Mouse (Mus musculus) thymus, adult 18-20 months (tissue): ENCODE measurements around the gene Mlxip.
A peak's percentile ranks its signal among the peaks of the same experiment; 100 is the strongest.

ENCODE experiments used
- DNase-seq, 2 experiments: peaks; one replicate each; pipeline ENCODE4 v3.0.0; 2022; ENCODE audit warnings: mixed read lengths in 2 of 2

The Mlxip gene

GRCm38 (mm10) chr5:123436071-123436779, 41.6 kb downstream of the Mlxip start:
- no peak for DNase-seq

DNA sequence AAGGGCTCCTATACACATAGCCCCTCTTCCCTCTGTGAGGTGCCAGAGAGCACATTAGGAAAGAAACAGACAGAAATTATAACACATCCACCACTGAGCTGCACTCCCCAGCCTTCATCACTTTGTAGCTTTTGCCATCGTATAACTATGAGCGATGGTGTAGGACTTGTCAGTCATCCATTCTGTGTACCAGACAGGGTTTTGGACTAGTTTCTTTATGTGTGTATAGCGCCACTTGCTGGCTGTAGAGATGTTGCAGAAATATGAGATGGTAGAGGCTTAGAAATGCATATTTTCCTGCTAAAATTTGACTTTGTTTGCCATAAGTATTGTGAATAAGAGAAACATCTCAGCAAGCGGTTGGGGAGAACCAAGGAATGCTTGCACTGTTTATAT, 42.2 kb downstream of the Mlxip start:
- DNase-seq: peak in 1 of 2 experiments; percentile 30

DNA sequence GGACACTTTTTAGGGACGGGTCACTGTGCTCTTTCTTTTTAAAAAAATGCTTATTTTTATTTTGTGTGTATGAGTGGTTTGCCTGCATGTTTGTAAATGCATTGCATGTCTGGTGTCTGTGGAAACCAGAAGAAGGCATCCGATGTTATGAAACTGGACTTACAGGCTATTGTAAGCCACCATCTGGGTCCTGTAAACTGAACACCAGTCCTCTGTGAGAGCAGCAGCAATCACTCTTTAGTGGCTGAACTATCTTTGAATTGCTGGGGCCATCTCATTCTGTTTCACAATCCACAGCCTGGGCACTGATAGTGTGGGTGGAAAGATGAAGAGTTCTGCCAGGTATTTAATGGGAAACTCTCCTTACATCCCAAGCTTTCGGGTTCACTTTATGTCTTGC, 43.8 kb downstream of the Mlxip start:
- no peak for DNase-seq

- DNase-seq: no peak
These were observed 44.7 kb downstream of the Mlxip start for GRCm38 (mm10) chr5:123439312-123439711.

DNA sequence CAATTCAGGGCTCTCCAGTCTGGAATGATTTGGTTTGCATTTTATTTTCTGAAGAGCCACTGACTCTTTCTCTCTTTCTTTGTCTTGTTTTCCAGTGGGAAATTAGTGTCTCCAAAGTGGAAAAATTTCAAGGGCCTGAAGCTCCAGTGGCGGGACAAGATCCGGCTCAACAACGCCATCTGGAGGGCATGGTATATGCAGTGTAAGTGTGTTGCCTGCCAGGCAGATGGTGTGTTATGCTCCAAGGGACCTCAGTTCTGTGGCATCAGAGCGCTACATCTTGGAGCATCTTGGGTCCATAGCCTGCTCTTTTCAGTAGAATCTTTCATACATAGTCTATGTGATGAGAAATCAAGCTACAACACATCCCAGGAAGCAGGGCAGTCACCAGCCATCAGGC, 45.3 kb downstream of the Mlxip start:
- DNase-seq: no peak

- DNase-seq: no peak
These were observed 46.1 kb downstream of the Mlxip start for GRCm38 (mm10) chr5:123440664-123441063.

DNA sequence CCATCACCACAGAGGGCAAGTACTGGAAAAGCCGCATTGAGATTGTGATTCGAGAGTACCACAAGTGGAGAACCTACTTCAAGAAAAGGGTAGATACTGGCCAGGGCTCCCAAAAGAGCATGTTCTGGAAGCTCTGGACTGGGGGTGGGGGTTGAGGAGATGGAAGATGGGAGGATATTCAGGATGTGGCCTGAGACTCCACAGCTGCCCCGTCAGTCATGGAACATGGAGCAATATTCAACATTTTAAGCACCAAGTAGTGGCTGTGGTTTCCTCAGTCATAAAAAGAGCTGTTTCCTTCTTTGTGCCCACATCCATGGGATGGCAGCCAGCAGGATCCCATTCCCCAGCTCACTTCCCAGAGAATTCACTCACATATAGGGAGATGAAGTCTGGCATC, 47.7 kb downstream of the Mlxip start:
- DNase-seq: no peak

GRCm38 (mm10) chr5:123444069-123444468, 49.5 kb downstream of the Mlxip start:
- peak; percentile 15 to 25 for DNase-seq

GRCm38 (mm10) chr5:123444849-123445334, 50.3 kb downstream of the Mlxip start:
- DNase-seq: no peak

DNA sequence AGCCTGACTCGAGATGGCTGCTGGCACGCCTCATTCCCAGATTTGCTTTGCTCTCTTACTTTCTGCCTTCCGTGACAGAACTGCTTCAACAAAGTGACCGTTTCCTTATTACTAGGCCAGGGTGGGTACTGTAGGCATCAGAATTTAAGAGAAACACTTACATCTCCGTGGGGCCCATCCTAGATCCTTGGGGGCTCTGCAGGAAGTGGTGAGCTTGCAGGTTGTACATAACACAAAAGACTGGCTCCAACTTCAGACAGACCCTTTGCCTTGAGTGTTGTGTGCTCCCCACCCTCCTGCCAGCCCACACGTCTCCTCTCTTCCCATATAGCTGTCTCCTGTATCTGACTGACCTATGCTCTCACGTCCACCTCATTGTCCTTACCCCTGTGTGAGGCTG, 57.3 kb downstream of the Mlxip start:
- no peak for DNase-seq

DNA sequence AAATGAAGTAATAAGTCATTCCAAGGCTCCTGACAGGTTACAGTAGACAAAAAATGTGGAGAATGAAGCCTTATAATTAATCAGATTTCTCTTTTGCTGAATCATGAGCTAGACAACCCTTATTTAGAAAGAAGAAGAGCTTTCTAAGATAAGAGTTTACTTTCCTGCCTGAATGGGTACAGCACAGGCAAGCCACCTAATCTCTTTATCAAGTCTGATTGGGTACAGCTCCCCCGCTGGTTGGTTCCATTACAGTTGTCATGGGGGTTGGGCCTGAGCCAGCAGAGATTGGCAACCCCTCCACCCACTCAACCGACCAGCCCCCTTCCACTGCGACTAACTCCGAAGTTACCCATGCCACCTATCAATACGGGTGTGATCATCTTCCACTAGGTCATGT, 66.8 kb downstream of the Mlxip start:
- DNase-seq: no peak

GRCm38 (mm10) chr5:123464638-123465037, 70.0 kb downstream of the Mlxip start:
- DNase-seq: no peak

DNA sequence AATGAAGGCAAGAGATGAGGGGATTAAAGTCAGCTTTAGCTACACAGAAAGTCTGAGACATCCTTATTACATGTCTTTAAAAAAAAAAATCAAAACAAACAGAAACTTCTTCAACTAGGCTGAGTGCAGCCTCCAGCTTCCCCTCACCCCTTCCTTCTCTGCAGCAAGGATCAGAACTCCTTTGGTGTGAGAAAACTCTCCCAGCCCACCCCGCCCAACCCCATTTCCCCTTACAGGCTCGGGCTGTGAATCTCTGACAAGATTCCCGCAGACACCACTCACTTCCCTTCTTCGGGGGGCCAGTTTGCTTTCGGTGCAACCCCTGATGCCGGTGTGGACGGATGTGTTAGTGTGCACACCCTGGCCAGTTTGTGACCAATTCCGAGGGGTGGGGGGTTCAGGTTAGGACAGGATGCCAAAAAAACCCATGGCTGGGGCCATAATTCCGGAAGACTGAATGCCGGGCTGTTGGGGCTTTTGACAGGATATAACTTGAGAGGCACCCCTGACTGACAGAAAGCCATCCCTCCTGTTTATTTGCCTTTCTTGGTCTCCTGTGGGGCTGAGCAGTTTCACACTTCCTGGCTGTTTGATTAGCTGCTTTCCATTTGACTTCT, 76.3 kb downstream of the Mlxip start:
- DNase-seq: no peak

DNA sequence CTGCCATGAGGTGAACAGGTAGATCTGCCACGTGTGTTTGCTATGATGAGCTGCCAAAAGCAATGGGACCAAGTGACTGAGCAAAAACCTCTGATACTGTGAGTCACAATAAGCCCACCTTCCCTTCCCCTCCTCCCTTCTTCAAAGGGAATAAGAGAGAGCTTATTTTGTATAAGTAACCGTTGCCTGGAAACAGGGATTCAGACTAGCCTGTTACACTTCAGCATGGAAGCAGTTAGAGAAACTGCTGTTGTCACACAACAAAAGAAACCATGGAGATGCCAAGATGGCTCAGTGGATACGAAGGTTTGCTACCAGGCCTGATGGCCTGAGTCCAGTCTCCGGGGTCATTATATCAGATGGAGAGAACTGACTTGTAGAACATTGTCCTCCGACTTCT, 79.2 kb downstream of the Mlxip start:
- DNase-seq: no peak

- DNase-seq: no peak
These were observed 93.2 kb downstream of the Mlxip start for GRCm38 (mm10) chr5:123487659-123488395.

GRCm38 (mm10) chr5:123489112-123489785, 94.7 kb downstream of the Mlxip start, which contains the start of the genes Lrrc43 and Il31:
Gene Lrrc43, plus strand, starts transcription at chr5:123489305.
Gene Il31, minus strand, starts transcription at chr5:123489489.
- no peak for DNase-seq

DNA sequence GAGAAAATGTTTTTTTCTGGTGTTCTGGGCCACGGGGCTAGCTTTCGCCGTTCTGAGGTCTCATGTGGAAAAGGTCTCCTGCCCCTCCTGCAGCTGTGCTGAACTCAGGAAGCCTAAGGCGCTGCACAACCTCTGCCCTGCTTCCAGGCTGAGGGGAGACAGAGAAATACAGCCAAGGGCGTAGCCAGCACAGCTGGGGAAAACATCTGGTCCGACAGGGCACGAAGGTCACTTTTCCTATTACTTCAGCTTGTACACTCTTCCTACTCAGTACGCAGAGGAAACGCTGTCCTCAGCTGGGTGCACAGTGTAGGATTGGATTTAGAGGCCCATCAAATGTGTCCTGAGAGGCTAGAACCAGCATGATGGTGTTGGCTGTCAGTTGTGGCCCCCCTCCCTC, 95.3 kb downstream of the Mlxip start:
- DNase-seq: no peak

- DNase-seq: no peak
These were observed 105.1 kb downstream of the Mlxip start for GRCm38 (mm10) chr5:123499717-123500116.

- no peak for DNase-seq
These were observed 107.4 kb downstream of the Mlxip start for GRCm38 (mm10) chr5:123501973-123502372.
